Comparison of ENCODE assay signal across 20 mouse cellular contexts in genomic region chr17:79291672-79292071, GRCm38 (mm10).
A peak's percentile ranks its signal among the peaks of the same experiment; 100 is the strongest.
DNase-seq lines count a peak whose midpoint lies in the region; ATAC-seq lines count a peak whose summit lies in the region.
"Had no signal": no experiment of that assay in that cellular context is flagged by ENCODE, and none has a peak within 500 bp of the region (broad histone marks: within the 10 kb centered on the region; RNA-seq: fewer than 3 reads in every experiment).

No protein-coding gene starts in this region.

- 0 out of 2 replicates have a peak, but pooled peaks have one; percentile 47 for ATAC-seq in common myeloid progenitor, adult 5-6 weeks (replicated peaks; ENCODE audit: low read depth, poor library complexity, severe bottlenecking)
- peak; percentile 75 for ATAC-seq in megakaryocyte, adult 5-6 weeks (ENCODE audit: poor library complexity, severe bottlenecking)
- no peak for ATAC-seq in frontal cortex, adult (ENCODE audit: low TSS enrichment)
- ATAC-seq: CD4-positive, CD25-positive, alpha-beta regulatory T cell, adult 4 months; forebrain, embryonic 15.5 days; forebrain, postnatal 0 days had no signal

- DNase-seq in heart, adult 11 months = peak; percentile 52
- DNase-seq in heart, adult 9 months (ENCODE audit: low spot score in 2 of 2) = no peak
- DNase-seq in A20 (ENCODE audit: low read depth, low spot score) = peak; percentile 44
- DNase-seq in spleen, postnatal 36 days (ENCODE audit: low spot score in 2 of 2) = no peak
- no peak for DNase-seq in cerebellum, adult 9-10 months
- DNase-seq: adrenal gland, adult 2 months; adrenal gland, postnatal 10 days; adrenal gland, postnatal 25 days; cerebellum, adult 11 months; cerebellum, adult 18-20 months; cerebellum, adult 8-10 months; cerebellum, postnatal 10 days; cerebellum, postnatal 25 days; embryo, embryonic 11 days; forebrain, postnatal 0 days had no signal

Comparison
In these comparisons a context has a peak if more than half of its experiments do, and no peak if none do; other contexts are left out.
1. DNase-seq: peak in heart, adult 11 months (single experiment) and A20 (single experiment); none in heart, adult 9 months (0 of 2), spleen, postnatal 36 days (0 of 2) and cerebellum, adult 9-10 months (single experiment).